Mouse (Mus musculus): ENCODE data around the gene Rpl39l. TPM values are rescaled to one million over a fixed set of nuclear protein-coding genes. Genes with fewer than 3 reads are reported as not detected.
"Not testable (repeated sequence)": the region's sequence is repeated elsewhere in the genome, so short reads cannot be mapped to it uniquely, and the experiment has no call there.

Rpl39l gene
- polyA plus RNA-seq (2012; ENCODE audit: insufficient read depth, low replicate concordance), result not detected in 2 replicates

- Histone ChIP-seq H3K36me3 (replicated peaks; ENCODE audit: low read length) (no peaks in the 10 kb centered on the region), H3K27me3 (replicated peaks) (no peaks in the 10 kb centered on the region), H3K4me1 (no peaks in the 10 kb centered on the region), H3K9me3 (peaks cover 14% of the 10 kb centered on the region; the same call in 1 of the 2 replicates), H3K4me3 (replicated peaks) (no peak within 1 kb of the TSS)
- TF ChIP-seq GATA1 (IDR thresholded peaks at IDR 0.05; ENCODE audit: borderline replicate concordance, low read length) (no peak), FLI1 (IDR thresholded peaks at IDR 0.05; ENCODE audit: low read length) (no peak)
Measured at GRCm38 (mm10) chr16:10170005-10170404, at the start of gene Rpl39l. Rpl39l (plus strand) TSS chr16:10170226.

DNA sequence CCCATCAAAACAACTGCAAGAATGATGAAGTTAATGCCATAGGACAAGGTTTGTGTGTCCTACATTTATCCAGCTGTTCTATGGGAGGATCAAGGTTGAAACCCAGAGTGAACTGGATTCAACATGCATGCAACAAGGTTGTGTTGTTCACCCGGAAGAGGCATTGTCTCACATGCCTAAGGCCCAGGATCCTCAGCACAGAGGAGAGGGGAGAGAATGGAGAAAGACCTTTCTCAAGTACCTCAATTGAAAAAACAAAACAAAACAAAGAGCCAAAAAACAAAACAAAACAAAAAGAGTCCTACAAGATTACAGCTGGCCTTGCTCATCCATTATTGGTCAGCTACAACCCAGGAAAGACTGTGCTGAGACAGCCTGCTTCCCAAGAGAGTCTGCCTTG, 42.4 kb upstream of the Rpl39l start:
- peaks cover 27% of the 10 kb centered on the region for H3K9me3 ChIP-seq
- no peaks in the 10 kb centered on the region for H3K4me1 ChIP-seq
- H3K4me3 ChIP-seq (replicated peaks), result no peak overlapping the region
- TF ChIP-seq GATA1 (IDR thresholded peaks at IDR 0.05; ENCODE audit: borderline replicate concordance, low read length), result no peak
- TF ChIP-seq FLI1 (IDR thresholded peaks at IDR 0.05; ENCODE audit: low read length), result no peak
- H3K36me3 ChIP-seq (replicated peaks; ENCODE audit: low read length), result no peaks in the 10 kb centered on the region
- no peaks in the 10 kb centered on the region for H3K27me3 ChIP-seq (replicated peaks)

- no peaks in the 10 kb centered on the region for H3K4me1 ChIP-seq
- no peak overlapping the region for H3K4me3 ChIP-seq (replicated peaks)
- H3K9me3 ChIP-seq, result peaks cover 15% of the 10 kb centered on the region; the same call in 1 of the 2 replicates
- no peaks in the 10 kb centered on the region for H3K27me3 ChIP-seq (replicated peaks)
- TF ChIP-seq FLI1 (IDR thresholded peaks at IDR 0.05; ENCODE audit: low read length) (no peak), GATA1 (IDR thresholded peaks at IDR 0.05; ENCODE audit: borderline replicate concordance, low read length) (no peak)
- H3K36me3 ChIP-seq (replicated peaks; ENCODE audit: low read length), result no peaks in the 10 kb centered on the region
Measured at GRCm38 (mm10) chr16:10129052-10129911, 40.7 kb upstream of the Rpl39l start.

DNA sequence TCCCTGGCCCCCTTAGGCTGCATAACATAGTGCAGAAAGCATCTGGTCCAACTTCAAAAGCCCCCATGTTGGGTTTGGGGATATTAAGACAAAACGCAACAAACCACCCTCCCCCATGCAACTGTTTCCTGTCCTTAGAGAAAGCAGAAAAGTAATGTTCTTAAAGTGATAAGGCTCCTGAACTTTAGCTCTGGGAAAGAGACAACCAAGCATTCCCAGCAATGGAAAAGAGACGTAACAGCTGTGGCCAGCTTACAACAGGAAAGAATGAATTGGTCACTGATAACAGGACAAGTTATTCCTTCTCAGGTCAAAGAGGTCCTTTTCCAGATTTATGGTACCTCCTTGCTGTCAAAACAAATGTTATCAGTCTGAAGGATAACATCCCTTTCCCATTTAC, 26.9 kb upstream of the Rpl39l start:
- H3K27me3 ChIP-seq (replicated peaks), result no peaks in the 10 kb centered on the region
- TF ChIP-seq GATA1 (IDR thresholded peaks at IDR 0.05; ENCODE audit: borderline replicate concordance, low read length) (no peak), FLI1 (IDR thresholded peaks at IDR 0.05; ENCODE audit: low read length) (no peak)
- no peaks in the 10 kb centered on the region for H3K4me1 ChIP-seq
- no peak overlapping the region for H3K4me3 ChIP-seq (replicated peaks)
- peaks cover 14% of the 10 kb centered on the region; the same call in 1 of the 2 replicates for H3K9me3 ChIP-seq
- H3K36me3 ChIP-seq (replicated peaks; ENCODE audit: low read length), result no peaks in the 10 kb centered on the region

GRCm38 (mm10) chr16:10147401-10147800, 22.6 kb upstream of the Rpl39l start:
- Histone ChIP-seq H3K36me3 (replicated peaks; ENCODE audit: low read length) (no peaks in the 10 kb centered on the region), H3K4me1 (no peaks in the 10 kb centered on the region), H3K27me3 (replicated peaks) (no peaks in the 10 kb centered on the region), H3K4me3 (replicated peaks) (no peak overlapping the region), H3K9me3 (peaks cover 7% of the 10 kb centered on the region; the same call in 1 of the 2 replicates)
- no peak for TF ChIP-seq FLI1 (IDR thresholded peaks at IDR 0.05; ENCODE audit: low read length)
- no peak for TF ChIP-seq GATA1 (IDR thresholded peaks at IDR 0.05; ENCODE audit: borderline replicate concordance, low read length)

- Histone ChIP-seq H3K4me3 (replicated peaks) (no peak overlapping the region), H3K27me3 (replicated peaks) (no peaks in the 10 kb centered on the region), H3K4me1 (no peaks in the 10 kb centered on the region), H3K36me3 (replicated peaks; ENCODE audit: low read length) (no peaks in the 10 kb centered on the region), H3K9me3 (peaks cover 18% of the 10 kb centered on the region)
- TF ChIP-seq FLI1 (IDR thresholded peaks at IDR 0.05; ENCODE audit: low read length), result no peak
- no peak for TF ChIP-seq GATA1 (IDR thresholded peaks at IDR 0.05; ENCODE audit: borderline replicate concordance, low read length)
Measured at GRCm38 (mm10) chr16:10169123-10169905, 712 bp upstream of the Rpl39l start.

GRCm38 (mm10) chr16:10171276-10171675, 1.2 kb downstream of the Rpl39l start:
- Histone ChIP-seq H3K9me3 (peaks cover 11% of the 10 kb centered on the region; the same call in 1 of the 2 replicates), H3K4me3 (replicated peaks) (no peak overlapping the region), H3K4me1 (no peaks in the 10 kb centered on the region), H3K36me3 (replicated peaks; ENCODE audit: low read length) (no peaks in the 10 kb centered on the region), H3K27me3 (replicated peaks) (no peaks in the 10 kb centered on the region)
- TF ChIP-seq FLI1 (IDR thresholded peaks at IDR 0.05; ENCODE audit: low read length) (no peak), GATA1 (IDR thresholded peaks at IDR 0.05; ENCODE audit: borderline replicate concordance, low read length) (no peak)

- Histone ChIP-seq H3K9me3 (peaks cover 15% of the 10 kb centered on the region), H3K4me1 (no peaks in the 10 kb centered on the region), H3K4me3 (replicated peaks) (no peak overlapping the region), H3K27me3 (replicated peaks) (no peaks in the 10 kb centered on the region), H3K36me3 (replicated peaks; ENCODE audit: low read length) (no peaks in the 10 kb centered on the region)
- no peak for TF ChIP-seq FLI1 (IDR thresholded peaks at IDR 0.05; ENCODE audit: low read length)
- no peak for TF ChIP-seq GATA1 (IDR thresholded peaks at IDR 0.05; ENCODE audit: borderline replicate concordance, low read length)
Measured at GRCm38 (mm10) chr16:10172179-10172820, 2.3 kb downstream of the Rpl39l start.

- H3K9me3 ChIP-seq, result peaks cover 65% of the 10 kb centered on the region
- H3K36me3 ChIP-seq (replicated peaks; ENCODE audit: low read length); H3K4me1 ChIP-seq; H3K27me3 ChIP-seq (replicated peaks); H3K4me3 ChIP-seq (replicated peaks): not testable (repeated sequence)
Measured at GRCm38 (mm10) chr16:10187461-10187860, 17.4 kb downstream of the Rpl39l start.

Measured in megakaryocyte, embryonic 14.5 days (primary cell).